Mouse (Mus musculus) midbrain, embryonic 12.5 days (tissue): ENCODE results near the gene Daam2. TPM values are rescaled to one million over a fixed set of nuclear protein-coding genes. Genes with fewer than 3 reads are reported as not detected.

Experiments
- ATAC-seq: fragments of 200-750 bp; cut with Nextera tagmentation; 2 replicates; pipeline ENCODE4 v1.8.0; 2017; ENCODE audit warnings: low read depth, moderate TSS enrichment, moderate library complexity; ENCODE audit not compliant: low FRiP score
- H3K27ac ChIP-seq: fragments of 300-500 bp; sonication (generic); replicated peaks from 2 replicates; pipeline ENCODE4 v1.5.1; 2016; ENCODE audit warnings: mild to moderate bottlenecking
- H3K27me3 ChIP-seq: fragments of 300-500 bp; sonication (generic); 2 replicates; pipeline ENCODE4 v1.6.1; 2016; ENCODE audit warnings: mild to moderate bottlenecking
- H3K36me3 ChIP-seq: fragments of 300-500 bp; sonication (generic); 2 replicates; pipeline ENCODE4 v1.6.1; 2016
- H3K4me1 ChIP-seq: fragments of 300-500 bp; sonication (generic); 2 replicates; pipeline ENCODE4 v1.6.1; 2016
- H3K4me2 ChIP-seq: fragments of 300-500 bp; sonication (generic); replicated peaks from 2 replicates; pipeline ENCODE4 v1.6.1; 2016; ENCODE audit warnings: mild to moderate bottlenecking, moderate library complexity
- H3K4me3 ChIP-seq: fragments of 300-500 bp; sonication (generic); 2 replicates; pipeline ENCODE4 v1.5.1; 2016; ENCODE audit warnings: mild to moderate bottlenecking
- H3K9ac ChIP-seq: fragments of 300-500 bp; sonication (generic); replicated peaks from 2 replicates; pipeline ENCODE4 v1.6.1; 2016; ENCODE audit warnings: mild to moderate bottlenecking, moderate library complexity
- H3K9me3 ChIP-seq: fragments of 300-500 bp; sonication (generic); 2 replicates; pipeline ENCODE4 v1.6.1; 2016; ENCODE audit warnings: mild to moderate bottlenecking
- WGBS: fragments of 180-500 bp; shearing (Covaris S2); methylation state at CpG from one replicate; pipeline ENCODE4 v1.1.7; 2016; 5-methylcytosine and 5-hydroxymethylcytosine counted together
- polyA plus RNA-seq: library from polyadenylated mRNA; unstranded; fragments of >200 nt; fragmentation: Nextera tagmentation; extraction: Ambion mirVana; gene quantifications from 2 replicates; pipeline ENCODE4 v1.2.1, GENCODE M21; 2016

Gene Daam2
- polyA plus RNA-seq, 1 experiment from 2014 or later: 2.0 TPM

DNA sequence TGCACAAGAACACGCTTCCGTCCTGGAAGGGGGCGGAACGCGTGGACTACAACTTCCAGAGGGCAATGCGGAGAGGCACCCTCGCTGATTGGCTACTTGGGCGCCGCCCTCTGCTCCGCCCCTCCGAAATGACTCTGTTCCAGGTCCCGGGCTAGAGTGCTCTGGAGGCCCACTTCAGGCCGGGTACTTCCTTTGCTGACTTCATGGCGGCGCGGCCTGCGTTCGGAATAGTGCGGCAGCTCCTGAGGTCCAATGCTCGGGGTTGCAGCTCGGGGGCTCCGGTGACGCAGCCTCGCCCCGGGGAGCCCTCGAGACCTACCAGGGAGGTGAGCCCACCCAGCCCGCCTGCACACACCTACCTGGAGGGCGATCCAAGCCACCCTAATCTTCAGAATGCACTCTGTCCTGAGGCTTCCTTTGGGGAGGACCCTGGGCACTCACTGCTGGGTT, 135.9 kb downstream of the Daam2 start, which contains the start of gene Mocs1:
Gene Mocs1 (plus strand): TSS at position 124 of the 450 bp plus-strand sequence.
- H3K4me3 ChIP-seq: peak within 1 kb of the TSS; percentile 76
- H3K9ac ChIP-seq: peak within 1 kb of the TSS; percentile 89
- no peak within 1 kb of the TSS for H3K27ac ChIP-seq
- H3K9me3 ChIP-seq: no peaks in the 10 kb centered on the region
- H3K4me2 ChIP-seq: peak within 1 kb of the TSS; percentile 90
- H3K36me3 ChIP-seq: no peaks in the 10 kb centered on the region
- WGBS: under 1% methylated on average over 28 of the region's 28 CpGs
- no peaks in the 10 kb centered on the region for H3K27me3 ChIP-seq
- H3K4me1 ChIP-seq: peaks cover 20% of the 10 kb centered on the region
- peak; percentile 99 for ATAC-seq

DNA sequence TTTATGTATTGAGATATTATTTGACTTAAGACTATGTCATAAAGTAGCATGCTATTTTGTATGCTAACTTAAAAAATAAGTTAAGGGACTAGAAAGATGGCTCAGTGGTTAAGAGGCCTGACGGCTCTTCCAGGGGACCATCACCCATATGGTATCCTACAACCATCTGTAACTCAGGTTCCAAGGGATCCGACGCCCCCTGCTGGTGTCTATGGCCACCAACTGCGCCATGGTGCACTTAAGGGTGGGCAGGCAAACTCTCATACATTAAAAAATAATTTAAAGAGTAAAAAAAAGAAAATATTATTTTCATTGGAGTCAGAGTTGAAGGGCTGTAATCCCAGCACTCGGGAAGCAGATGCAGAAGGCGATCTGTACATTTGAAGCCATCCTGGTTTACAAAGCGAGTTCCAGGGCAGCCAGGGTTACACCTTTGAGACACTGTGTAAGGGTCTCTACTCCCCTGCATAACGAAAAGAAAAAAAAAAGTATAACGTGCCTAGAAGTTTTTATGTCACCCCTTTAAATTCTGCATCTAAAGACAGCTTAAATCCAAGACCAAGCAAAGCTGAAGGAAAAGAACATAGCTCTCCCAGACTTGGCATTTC, 136.4 kb downstream of the Daam2 start:
- WGBS: 19% methylated on average over 9 of the region's 9 CpGs
- Histone ChIP-seq H3K4me3 (peak overlapping the region; percentile 76), H3K9ac (no peak overlapping the region), H3K36me3 (no peaks in the 10 kb centered on the region), H3K9me3 (no peaks in the 10 kb centered on the region), H3K4me1 (peaks cover 20% of the 10 kb centered on the region), H3K27ac (no peak overlapping the region), H3K27me3 (no peaks in the 10 kb centered on the region), H3K4me2 (peak overlapping the region; percentile 90)
- ATAC-seq: peak; percentile 45

DNA sequence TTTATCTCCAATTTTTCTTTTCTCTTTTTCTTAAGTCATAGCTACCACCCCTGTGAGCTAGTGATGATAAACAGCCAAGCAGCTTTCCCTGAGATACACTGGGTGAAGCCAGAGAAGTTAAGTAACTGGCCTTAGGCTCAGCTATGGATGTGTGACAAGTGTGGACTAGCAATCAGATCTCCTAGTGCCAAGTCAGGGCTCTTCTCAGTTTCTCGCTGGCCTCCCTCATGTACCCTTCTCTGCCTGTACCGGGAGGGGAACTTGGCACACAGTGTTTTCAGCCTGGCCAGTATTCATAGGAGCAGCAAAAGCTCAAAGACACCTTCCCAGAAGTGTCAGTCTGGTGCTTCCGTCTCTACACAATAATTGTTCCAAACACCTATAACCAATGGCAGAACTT, 140.3 kb downstream of the Daam2 start:
- Histone ChIP-seq H3K27me3 (no peaks in the 10 kb centered on the region), H3K9me3 (no peaks in the 10 kb centered on the region), H3K4me1 (peaks cover 5% of the 10 kb centered on the region), H3K4me2 (no peak overlapping the region), H3K4me3 (no peak overlapping the region), H3K36me3 (no peaks in the 10 kb centered on the region), H3K27ac (no peak overlapping the region), H3K9ac (no peak overlapping the region)
- ATAC-seq: no peak
- WGBS: 92% methylated on average over 3 of the region's 3 CpGs

DNA sequence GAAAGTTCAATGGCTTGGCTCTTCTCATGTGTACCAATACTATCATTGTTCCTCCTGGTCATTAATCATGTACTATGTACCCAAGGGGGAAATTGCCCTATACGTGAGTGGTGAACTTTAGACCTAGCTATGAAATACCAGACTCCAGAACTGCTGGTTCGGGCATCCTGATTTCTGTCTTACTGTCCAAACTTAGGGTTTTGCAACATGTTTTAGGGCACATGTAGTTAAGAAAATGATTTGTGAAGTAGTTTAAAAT, 141.1 kb downstream of the Daam2 start:
- ATAC-seq: no peak
- Histone ChIP-seq H3K9ac (no peak overlapping the region), H3K27ac (no peak overlapping the region), H3K4me3 (no peak overlapping the region), H3K4me2 (no peak overlapping the region), H3K36me3 (no peaks in the 10 kb centered on the region), H3K4me1 (no peaks in the 10 kb centered on the region), H3K9me3 (no peaks in the 10 kb centered on the region), H3K27me3 (no peaks in the 10 kb centered on the region)
- 92% methylated on average over 2 of the region's 2 CpGs for WGBS

DNA sequence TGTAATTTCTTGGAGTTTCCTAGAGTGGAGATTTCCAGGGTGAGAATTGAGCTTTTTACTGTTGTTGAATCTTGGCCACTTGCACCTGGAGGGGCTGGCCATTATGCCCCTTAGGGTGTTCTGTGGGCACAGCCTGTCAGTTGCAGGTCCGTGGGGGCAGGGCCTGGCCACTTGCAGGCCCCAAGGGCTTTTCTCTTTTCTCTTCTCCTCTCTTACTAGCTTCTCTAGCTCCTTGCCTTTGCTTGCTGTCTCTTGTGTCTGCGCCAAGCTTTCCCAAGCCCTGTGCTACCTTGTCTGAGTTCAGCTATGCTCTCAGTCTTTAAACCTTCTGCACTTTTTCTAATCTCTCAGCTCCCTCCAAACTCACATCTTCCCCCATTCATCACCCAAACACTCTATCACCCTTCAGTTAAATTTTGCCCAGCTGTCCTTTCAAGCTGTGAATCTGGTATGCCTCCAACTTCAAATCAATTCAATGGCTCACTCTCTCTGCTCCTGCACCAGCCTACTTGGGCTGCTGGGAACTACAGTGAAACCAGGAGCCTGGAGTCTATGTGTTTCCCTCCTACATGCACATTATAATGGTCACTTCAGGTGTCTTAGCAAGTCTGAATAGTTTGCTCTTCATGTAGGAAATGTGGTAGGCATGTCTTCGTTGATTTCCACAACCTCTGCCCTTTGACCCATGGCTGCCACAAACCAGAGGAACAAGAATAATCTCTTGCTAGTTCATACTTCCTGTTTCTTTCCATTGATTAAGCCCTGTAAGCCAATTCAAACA, 141.7 kb downstream of the Daam2 start:
- WGBS: 73% methylated on average over 3 of the region's 3 CpGs
- Histone ChIP-seq H3K4me1 (no peaks in the 10 kb centered on the region), H3K9ac (no peak overlapping the region), H3K36me3 (no peaks in the 10 kb centered on the region), H3K4me2 (no peak overlapping the region), H3K27me3 (no peaks in the 10 kb centered on the region), H3K4me3 (no peak overlapping the region), H3K9me3 (no peaks in the 10 kb centered on the region), H3K27ac (no peak overlapping the region)
- no peak for ATAC-seq

DNA sequence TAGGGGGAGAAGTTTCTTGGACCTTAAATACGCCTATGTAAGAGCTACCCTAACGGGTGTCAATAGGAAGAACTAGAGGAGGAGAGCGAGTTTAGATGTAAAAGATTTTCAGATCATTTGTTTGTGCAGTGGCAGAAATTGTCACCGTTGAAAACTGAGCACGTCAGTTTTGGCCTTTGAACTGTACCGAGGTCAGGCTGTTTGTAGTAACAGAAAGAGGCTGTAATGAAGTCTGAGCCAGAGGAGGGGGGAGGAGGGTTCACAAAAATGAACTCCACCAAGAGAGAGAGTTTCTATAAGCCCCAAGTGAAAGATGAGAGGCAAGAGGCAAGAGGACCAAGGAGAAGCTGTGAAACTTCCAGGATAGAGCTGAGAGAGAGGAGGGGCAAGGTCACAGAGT, 144.3 kb downstream of the Daam2 start:
- Histone ChIP-seq H3K4me1 (no peaks in the 10 kb centered on the region), H3K9ac (no peak overlapping the region), H3K4me3 (no peak overlapping the region), H3K27me3 (no peaks in the 10 kb centered on the region), H3K36me3 (no peaks in the 10 kb centered on the region), H3K9me3 (no peaks in the 10 kb centered on the region), H3K27ac (no peak overlapping the region), H3K4me2 (no peak overlapping the region)
- 72% methylated on average over 6 of the region's 6 CpGs for WGBS
- ATAC-seq: no peak

DNA sequence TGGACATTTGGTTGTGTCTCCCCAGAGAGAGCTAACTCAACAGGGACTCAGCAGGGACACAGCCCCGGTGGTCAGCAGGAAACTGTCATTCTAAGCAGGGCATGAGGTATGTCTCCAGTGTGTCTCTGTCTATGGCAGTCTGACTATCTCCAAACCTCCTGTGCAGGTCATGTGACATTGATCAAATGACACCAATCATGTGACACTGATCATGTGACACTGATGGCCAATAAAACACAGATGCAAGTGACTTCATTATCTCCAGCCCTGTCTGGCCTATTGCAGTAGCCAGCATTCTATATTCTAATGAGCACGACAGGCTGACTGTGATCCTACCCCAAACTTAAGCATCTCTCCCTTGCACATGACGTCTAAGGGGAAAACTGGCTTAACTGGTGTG, 147.9 kb downstream of the Daam2 start:
- no peak overlapping the region for H3K4me2 ChIP-seq
- H3K9ac ChIP-seq: no peak overlapping the region
- H3K27ac ChIP-seq: no peak overlapping the region
- H3K27me3 ChIP-seq: no peaks in the 10 kb centered on the region
- no peak overlapping the region for H3K4me3 ChIP-seq
- no peak for ATAC-seq
- H3K36me3 ChIP-seq: no peaks in the 10 kb centered on the region
- H3K9me3 ChIP-seq: no peaks in the 10 kb centered on the region
- H3K4me1 ChIP-seq: no peaks in the 10 kb centered on the region
- 64% methylated on average over 3 of the region's 3 CpGs for WGBS

DNA sequence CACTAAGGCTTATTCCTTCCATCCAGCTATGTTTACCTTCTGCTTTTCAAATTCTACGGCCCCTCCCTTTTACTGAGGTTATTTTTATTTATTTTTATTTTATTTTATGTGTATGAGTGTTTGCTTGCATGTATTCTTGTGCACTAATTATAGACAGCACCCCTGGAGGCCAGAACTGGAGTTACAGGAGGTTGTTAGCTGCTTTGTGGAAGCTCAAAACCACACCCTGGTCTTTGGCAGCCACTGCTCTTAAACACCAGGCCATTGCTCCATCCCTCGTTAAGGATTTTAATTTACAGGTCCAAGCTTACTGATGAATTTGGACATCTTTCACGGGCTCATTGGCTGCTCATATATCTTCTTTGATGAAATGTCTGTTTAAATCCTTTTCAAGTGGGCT, 150.6 kb downstream of the Daam2 start:
- H3K4me2 ChIP-seq: no peak overlapping the region
- no peaks in the 10 kb centered on the region for H3K27me3 ChIP-seq
- H3K4me3 ChIP-seq: no peak overlapping the region
- WGBS: 68% methylated on average over 3 of the region's 3 CpGs
- ATAC-seq: no peak
- no peaks in the 10 kb centered on the region for H3K4me1 ChIP-seq
- H3K27ac ChIP-seq: no peak overlapping the region
- H3K36me3 ChIP-seq: no peaks in the 10 kb centered on the region
- no peak overlapping the region for H3K9ac ChIP-seq
- no peaks in the 10 kb centered on the region for H3K9me3 ChIP-seq

DNA sequence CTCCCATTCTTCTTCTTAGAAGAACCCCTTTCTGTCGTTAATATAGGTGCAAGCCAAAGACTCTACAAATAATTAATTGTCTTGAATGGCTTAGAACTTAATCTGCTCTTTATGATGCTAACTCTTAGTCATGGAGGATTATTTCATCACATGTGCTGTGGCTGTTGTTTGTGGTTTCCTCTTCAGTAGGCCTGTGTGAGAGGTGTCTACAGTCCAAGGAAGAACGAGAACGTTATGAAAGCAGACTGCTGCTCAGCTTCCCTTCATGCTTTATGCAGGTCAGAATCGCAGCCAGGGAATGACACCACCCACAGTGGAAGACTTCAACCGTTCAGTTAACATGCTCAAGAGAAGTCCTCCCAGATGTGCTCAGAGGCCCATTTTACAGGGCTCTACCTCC, 151.2 kb downstream of the Daam2 start:
- Histone ChIP-seq H3K27ac (no peak overlapping the region), H3K27me3 (no peaks in the 10 kb centered on the region), H3K4me3 (no peak overlapping the region), H3K9ac (no peak overlapping the region), H3K36me3 (no peaks in the 10 kb centered on the region), H3K4me1 (no peaks in the 10 kb centered on the region), H3K9me3 (no peaks in the 10 kb centered on the region), H3K4me2 (no peak overlapping the region)
- no peak for ATAC-seq
- WGBS: 74% methylated on average over 5 of the region's 5 CpGs

Other genes with a start within 250 kb of the Daam2 start
- gene Mocs1, start 136.0 kb downstream of the Daam2 start, polyA plus RNA-seq: 4.1 and 4.7 TPM in 2 replicates
- 2.1 and 3.0 TPM in 2 replicates for gene Kif6, start 50.8 kb upstream of the Daam2 start, polyA plus RNA-seq